Mouse (Mus musculus) kidney, embryonic 16.5 days (tissue): ENCODE results near the gene Map3k10. TPM values are rescaled to one million over a fixed set of nuclear protein-coding genes. Genes with fewer than 3 reads are reported as not detected.
A peak's percentile ranks its signal among the peaks of the same experiment; 100 is the strongest.

ENCODE experiments used
- ATAC-seq: fragments of 200-750 bp; cut with Nextera tagmentation; 2 replicates; pipeline ENCODE4 v1.8.0; 2017; ENCODE audit warnings: moderate TSS enrichment; ENCODE audit not compliant: low FRiP score, low TSS enrichment
- H3K27ac ChIP-seq: fragments of 300-500 bp; sonication (generic); 2 replicates; pipeline ENCODE4 v1.5.1; 2014; ENCODE audit warnings: low read length
- H3K27me3 ChIP-seq: fragments of 300-500 bp; sonication (generic); 2 replicates; pipeline ENCODE4 v1.6.1; 2014; ENCODE audit warnings: low read length, control low read depth, mixed read lengths; ENCODE audit not compliant: insufficient read depth
- H3K36me3 ChIP-seq: fragments of 300-500 bp; sonication (generic); 2 replicates; pipeline ENCODE4 v1.6.1; 2014; ENCODE audit warnings: low read length, control low read depth, mixed read lengths; ENCODE audit not compliant: insufficient read depth
- H3K4me1 ChIP-seq: fragments of 300-500 bp; sonication (generic); 2 replicates; pipeline ENCODE4 v1.6.1; 2014; ENCODE audit warnings: low read length, control low read depth, mixed read lengths; ENCODE audit not compliant: insufficient read depth
- H3K4me2 ChIP-seq: fragments of 300-500 bp; sonication (generic); replicated peaks from 2 replicates; pipeline ENCODE4 v1.6.1; 2014; ENCODE audit warnings: low read depth, low read length
- H3K4me3 ChIP-seq: fragments of 300-500 bp; sonication (generic); 2 replicates; pipeline ENCODE4 v1.5.1; 2014; ENCODE audit warnings: mild to moderate bottlenecking, low read length
- H3K9ac ChIP-seq: fragments of 300-500 bp; sonication (generic); replicated peaks from 2 replicates; pipeline ENCODE4 v1.6.1; 2014; ENCODE audit warnings: low read length
- H3K9me3 ChIP-seq: fragments of 300-500 bp; sonication (generic); 2 replicates; pipeline ENCODE4 v1.6.1; 2016; ENCODE audit warnings: low read length, control low read depth
- WGBS: fragments of 180-500 bp; shearing (Covaris S2); extraction: QIAGEN DNeasy Blood & Tissue Kit; methylation state at CpG from one replicate; pipeline ENCODE4 v1.1.7; 2014; 5-methylcytosine and 5-hydroxymethylcytosine counted together
- polyA plus RNA-seq: library from polyadenylated mRNA; unstranded; fragments of >200 nt; fragmentation: Nextera tagmentation; extraction: Ambion mirVana; gene quantifications from 2 replicates; pipeline ENCODE4 v1.2.1, GENCODE M21; 2015

The Map3k10 gene
- polyA plus RNA-seq, 1 experiment from 2014 or later = 4.6 TPM

GRCm38 (mm10) chr7:27685681-27686080 lies 11.3 kb upstream of the Map3k10 start:
- no peak for ATAC-seq
- no peak overlapping the region for H3K27ac ChIP-seq
- peaks cover 10% of the 10 kb centered on the region; the same call in 1 of the 2 replicates for H3K4me1 ChIP-seq
- H3K9ac ChIP-seq = no peak overlapping the region
- H3K4me3 ChIP-seq = no peak overlapping the region
- no peaks in the 10 kb centered on the region for H3K36me3 ChIP-seq
- 0 out of 2 replicates have a peak overlapping the region, but pooled peaks have one; percentile 2 for H3K4me2 ChIP-seq
- under 1% methylated on average over 6 of the region's 6 CpGs for WGBS
- H3K27me3 ChIP-seq = no peaks in the 10 kb centered on the region
- H3K9me3 ChIP-seq = no peaks in the 10 kb centered on the region

GRCm38 (mm10) chr7:27685220-27685619 lies 10.8 kb upstream of the Map3k10 start:
- WGBS = 30% methylated on average over 5 of the region's 5 CpGs
- no peak for ATAC-seq
- no peak overlapping the region for H3K27ac ChIP-seq
- H3K4me1 ChIP-seq = peaks cover 10% of the 10 kb centered on the region; the same call in 1 of the 2 replicates
- no peaks in the 10 kb centered on the region for H3K27me3 ChIP-seq
- no peak overlapping the region for H3K4me3 ChIP-seq
- H3K9me3 ChIP-seq = no peaks in the 10 kb centered on the region
- H3K4me2 ChIP-seq = peak overlapping the region; percentile 2; the same call in 1 of the 2 replicates
- 0 out of 2 replicates have a peak overlapping the region, but pooled peaks have one; percentile 11 for H3K9ac ChIP-seq
- no peaks in the 10 kb centered on the region for H3K36me3 ChIP-seq

- H3K27ac ChIP-seq = no peak overlapping the region
- no peak overlapping the region for H3K9ac ChIP-seq
- H3K27me3 ChIP-seq = no peaks in the 10 kb centered on the region
- no peaks in the 10 kb centered on the region for H3K9me3 ChIP-seq
- H3K4me3 ChIP-seq = no peak overlapping the region
- ATAC-seq = no peak
- no peaks in the 10 kb centered on the region for H3K36me3 ChIP-seq
- H3K4me1 ChIP-seq = 0 out of 2 replicates have a peak, but pooled peaks cover 1% of the 10 kb centered on the region
- no peak overlapping the region for H3K4me2 ChIP-seq
- 47% methylated on average over 2 of the region's 2 CpGs for WGBS
These were observed 8.8 kb upstream of the Map3k10 start for GRCm38 (mm10) chr7:27683218-27683617.

- H3K4me3 ChIP-seq = peak overlapping the region; percentile 88
- ATAC-seq = no peak
- H3K27me3 ChIP-seq = no peaks in the 10 kb centered on the region
- H3K36me3 ChIP-seq = peaks cover 2% of the 10 kb centered on the region
- H3K27ac ChIP-seq = no peak overlapping the region
- peaks cover 14% of the 10 kb centered on the region for H3K4me1 ChIP-seq
- 39% methylated on average over 14 of the region's 14 CpGs for WGBS
- no peaks in the 10 kb centered on the region for H3K9me3 ChIP-seq
- peak overlapping the region; percentile 100 for H3K4me2 ChIP-seq
- peak overlapping the region; percentile 93 for H3K9ac ChIP-seq
These were observed 819 bp upstream of the Map3k10 start for GRCm38 (mm10) chr7:27675222-27675612.

- Histone ChIP-seq H3K36me3 (peaks cover 5% of the 10 kb centered on the region), H3K9ac (peak overlapping the region; percentile 93), H3K27ac (peak overlapping the region; percentile 95), H3K9me3 (no peaks in the 10 kb centered on the region), H3K27me3 (no peaks in the 10 kb centered on the region), H3K4me1 (peaks cover 14% of the 10 kb centered on the region), H3K4me2 (peak overlapping the region; percentile 100), H3K4me3 (peak overlapping the region; percentile 88)
- 0% methylated on average over 24 of the region's 38 CpGs for WGBS
- ATAC-seq = peak; percentile 80
These were observed 240 bp downstream of the Map3k10 start for GRCm38 (mm10) chr7:27674195-27674521.

GRCm38 (mm10) chr7:27673575-27674131 lies 745 bp downstream of the Map3k10 start:
- WGBS = under 1% methylated on average over 47 of the region's 52 CpGs
- H3K4me3 ChIP-seq = peak overlapping the region; percentile 88
- H3K36me3 ChIP-seq = peaks cover 5% of the 10 kb centered on the region
- H3K4me1 ChIP-seq = peaks cover 14% of the 10 kb centered on the region
- no peak overlapping the region for H3K27ac ChIP-seq
- H3K27me3 ChIP-seq = no peaks in the 10 kb centered on the region
- H3K4me2 ChIP-seq = peak overlapping the region; percentile 100
- peak overlapping the region; percentile 93 for H3K9ac ChIP-seq
- H3K9me3 ChIP-seq = no peaks in the 10 kb centered on the region
- peak; percentile 46 for ATAC-seq

- Histone ChIP-seq H3K4me2 (peak overlapping the region; percentile 100), H3K36me3 (peaks cover 7% of the 10 kb centered on the region), H3K4me1 (peaks cover 14% of the 10 kb centered on the region), H3K27ac (no peak overlapping the region), H3K9ac (peak overlapping the region; percentile 93), H3K4me3 (peak overlapping the region; percentile 88), H3K9me3 (no peaks in the 10 kb centered on the region), H3K27me3 (no peaks in the 10 kb centered on the region)
- WGBS = 51% methylated on average over 9 of the region's 9 CpGs
- ATAC-seq = no peak
These were observed 1.3 kb downstream of the Map3k10 start for GRCm38 (mm10) chr7:27673064-27673574.

- Histone ChIP-seq H3K4me3 (no peak overlapping the region), H3K27me3 (peaks cover 13% of the 10 kb centered on the region), H3K9ac (no peak overlapping the region), H3K36me3 (no peaks in the 10 kb centered on the region), H3K27ac (no peak overlapping the region), H3K4me1 (peaks cover 3% of the 10 kb centered on the region; the same call in 1 of the 2 replicates), H3K9me3 (no peaks in the 10 kb centered on the region), H3K4me2 (no peak overlapping the region)
- WGBS = 83% methylated on average over 4 of the region's 4 CpGs
- ATAC-seq = no peak
These were observed 12.4 kb downstream of the Map3k10 start for GRCm38 (mm10) chr7:27662038-27662437.

- no peak for ATAC-seq
- H3K4me1 ChIP-seq = peaks cover 5% of the 10 kb centered on the region
- H3K4me3 ChIP-seq = no peak overlapping the region
- no peak overlapping the region for H3K4me2 ChIP-seq
- no peak overlapping the region for H3K9ac ChIP-seq
- no peaks in the 10 kb centered on the region for H3K9me3 ChIP-seq
- H3K36me3 ChIP-seq = no peaks in the 10 kb centered on the region
- 65% methylated on average over 14 of the region's 14 CpGs for WGBS
- peaks cover 35% of the 10 kb centered on the region for H3K27me3 ChIP-seq
- H3K27ac ChIP-seq = no peak overlapping the region
These were observed 15.4 kb downstream of the Map3k10 start for GRCm38 (mm10) chr7:27658712-27659663.
